Mouse (Mus musculus) heart, embryonic 10.5 days (tissue): ENCODE results near the gene Lrrc1. TPM values are rescaled to one million over a fixed set of nuclear protein-coding genes. Genes with fewer than 3 reads are reported as not detected.
"Not testable (repeated sequence)": the region's sequence is repeated elsewhere in the genome, so short reads cannot be mapped to it uniquely, and the experiment has no call there.

ENCODE experiments used
- DNase-seq: peaks from one replicate; pipeline ENCODE4 v3.0.0-alpha.2; 2017; ENCODE audit warnings: low spot score
- H3K27ac ChIP-seq: fragments of 300-500 bp; sonication (generic); 2 replicates; pipeline ENCODE4 v1.5.1; 2016; ENCODE audit warnings: mild to moderate bottlenecking
- H3K27me3 ChIP-seq: fragments of 300-500 bp; sonication (generic); 2 replicates; pipeline ENCODE4 v1.6.1; 2016; ENCODE audit warnings: mild to moderate bottlenecking; ENCODE audit not compliant: poor library complexity, insufficient read depth, severe bottlenecking
- H3K36me3 ChIP-seq: fragments of 300-500 bp; sonication (generic); 2 replicates; pipeline ENCODE4 v1.6.1; 2016; ENCODE audit warnings: mild to moderate bottlenecking, moderate library complexity
- H3K4me1 ChIP-seq: fragments of 300-500 bp; sonication (generic); 2 replicates; pipeline ENCODE4 v1.6.1; 2016; ENCODE audit warnings: mild to moderate bottlenecking
- H3K4me3 ChIP-seq: fragments of 300-500 bp; sonication (generic); 2 replicates; pipeline ENCODE4 v1.5.1; 2016; ENCODE audit warnings: mild to moderate bottlenecking, moderate library complexity
- H3K9me3 ChIP-seq: fragments of 300-500 bp; sonication (generic); 2 replicates; pipeline ENCODE4 v1.6.1; 2016; ENCODE audit warnings: mild to moderate bottlenecking, moderate library complexity
- WGBS: fragments of 180-500 bp; shearing (Covaris S2); methylation state at CpG from one replicate; pipeline ENCODE4 v1.1.7; 2016; 5-methylcytosine and 5-hydroxymethylcytosine counted together
- polyA plus RNA-seq: library from polyadenylated mRNA; unstranded; fragments of >200 nt; fragmentation: Nextera tagmentation; extraction: Ambion mirVana; gene quantifications from 2 replicates; pipeline ENCODE4 v1.2.1, GENCODE M21; 2016

Gene Lrrc1
- 11.6 and 13.5 TPM in 2 replicates for polyA plus RNA-seq

DNA sequence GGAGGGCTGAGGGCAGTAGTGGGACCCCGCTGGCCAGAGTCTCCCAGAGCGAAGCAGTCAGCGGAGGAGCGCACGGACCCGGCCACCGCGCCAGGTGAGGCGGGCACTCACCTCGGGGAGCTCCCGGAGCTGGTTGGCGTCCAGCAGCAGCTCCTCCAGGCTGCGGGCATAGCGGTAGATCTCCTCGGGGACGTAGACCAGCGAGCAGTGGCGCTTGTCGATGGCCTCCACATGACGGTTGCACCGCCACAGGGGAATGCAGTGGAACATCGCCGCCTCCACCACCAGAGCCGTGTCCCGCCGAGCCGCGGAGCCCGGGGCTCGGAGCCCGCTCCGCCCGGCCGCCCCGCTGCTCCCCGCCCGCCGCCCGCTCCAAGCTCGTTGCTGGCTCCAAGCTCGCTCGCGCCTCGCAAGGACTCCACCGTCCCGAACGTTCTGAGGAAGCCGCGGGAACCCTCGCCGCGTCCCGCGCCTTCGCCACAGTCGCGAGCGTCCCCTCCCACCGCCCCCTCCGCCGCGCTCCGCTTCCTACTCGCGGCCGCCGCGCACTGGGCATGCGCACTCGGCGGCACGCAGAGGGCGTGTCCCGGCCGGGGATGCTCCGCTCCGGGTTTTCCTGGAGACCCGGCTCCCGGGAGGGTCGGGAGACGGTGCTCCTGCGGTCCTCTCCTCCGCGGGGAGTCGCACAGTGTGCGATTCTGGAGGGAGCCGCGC, at the start of gene Lrrc1:
Gene Lrrc1 (minus strand): TSS at position 517 of the 714 bp plus-strand sequence.
- DNase-seq, result peak; percentile 92
- peak within 1 kb of the TSS; percentile 88 for H3K4me3 ChIP-seq
- H3K9me3 ChIP-seq, result no peaks in the 10 kb centered on the region
- whole genome bisulfite sequencing, result under 1% methylated on average over 85 of the region's 88 CpGs
- peak within 1 kb of the TSS; percentile 96 for H3K27ac ChIP-seq
- H3K4me1 ChIP-seq, result peaks cover 26% of the 10 kb centered on the region
- H3K36me3 ChIP-seq, result no peaks in the 10 kb centered on the region
- H3K27me3 ChIP-seq, result no peaks in the 10 kb centered on the region

DNA sequence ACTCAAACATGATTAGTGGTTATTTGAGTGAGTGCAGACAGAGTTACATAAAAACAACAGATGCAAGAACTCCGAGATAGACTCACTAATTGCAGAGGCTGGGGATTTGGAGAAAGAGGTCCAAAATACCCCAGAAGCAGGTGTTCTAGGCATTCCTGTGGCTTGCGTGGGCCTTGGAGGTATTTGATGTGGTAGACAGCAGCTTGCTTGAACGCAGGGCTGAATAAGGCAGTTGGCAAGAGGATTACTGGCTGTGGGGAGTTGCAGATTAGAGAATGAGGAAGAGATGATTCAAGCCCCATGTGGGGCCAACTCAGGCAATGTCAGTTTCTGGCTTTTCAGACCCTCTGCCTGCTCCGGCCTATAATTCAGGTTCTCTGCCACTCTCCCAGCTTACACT, 47.8 kb upstream of the Lrrc1 start:
- no peaks in the 10 kb centered on the region for H3K36me3 ChIP-seq
- H3K4me3 ChIP-seq, result no peak overlapping the region
- no peaks in the 10 kb centered on the region for H3K9me3 ChIP-seq
- WGBS, result 65% methylated on average over 4 of the region's 4 CpGs
- no peaks in the 10 kb centered on the region for H3K27me3 ChIP-seq
- DNase-seq, result no peak
- no peak overlapping the region for H3K27ac ChIP-seq
- peaks cover 4% of the 10 kb centered on the region; the same call in 1 of the 2 replicates for H3K4me1 ChIP-seq

- 57% methylated on average over 2 of the region's 2 CpGs for WGBS
- no peaks in the 10 kb centered on the region for H3K9me3 ChIP-seq
Observed at GRCm38 (mm10) chr9:77589496-77589895, 44.8 kb upstream of the Lrrc1 start.

GRCm38 (mm10) chr9:77587616-77588015, 42.9 kb upstream of the Lrrc1 start:
- Histone ChIP-seq H3K36me3 (no peaks in the 10 kb centered on the region), H3K4me3 (no peak overlapping the region)
- 89% methylated on average over 7 of the region's 7 CpGs for WGBS

More at GRCm38 (mm10) chr9:77589496-77589895, 44.8 kb upstream of the Lrrc1 start:
- no peak overlapping the region for H3K27ac ChIP-seq
- no peaks in the 10 kb centered on the region for H3K36me3 ChIP-seq
- no peaks in the 10 kb centered on the region for H3K27me3 ChIP-seq
- H3K4me1 ChIP-seq, result 0 out of 2 replicates have a peak, but pooled peaks cover under 1% of the 10 kb centered on the region
- no peak for DNase-seq
- no peak overlapping the region for H3K4me3 ChIP-seq

DNA sequence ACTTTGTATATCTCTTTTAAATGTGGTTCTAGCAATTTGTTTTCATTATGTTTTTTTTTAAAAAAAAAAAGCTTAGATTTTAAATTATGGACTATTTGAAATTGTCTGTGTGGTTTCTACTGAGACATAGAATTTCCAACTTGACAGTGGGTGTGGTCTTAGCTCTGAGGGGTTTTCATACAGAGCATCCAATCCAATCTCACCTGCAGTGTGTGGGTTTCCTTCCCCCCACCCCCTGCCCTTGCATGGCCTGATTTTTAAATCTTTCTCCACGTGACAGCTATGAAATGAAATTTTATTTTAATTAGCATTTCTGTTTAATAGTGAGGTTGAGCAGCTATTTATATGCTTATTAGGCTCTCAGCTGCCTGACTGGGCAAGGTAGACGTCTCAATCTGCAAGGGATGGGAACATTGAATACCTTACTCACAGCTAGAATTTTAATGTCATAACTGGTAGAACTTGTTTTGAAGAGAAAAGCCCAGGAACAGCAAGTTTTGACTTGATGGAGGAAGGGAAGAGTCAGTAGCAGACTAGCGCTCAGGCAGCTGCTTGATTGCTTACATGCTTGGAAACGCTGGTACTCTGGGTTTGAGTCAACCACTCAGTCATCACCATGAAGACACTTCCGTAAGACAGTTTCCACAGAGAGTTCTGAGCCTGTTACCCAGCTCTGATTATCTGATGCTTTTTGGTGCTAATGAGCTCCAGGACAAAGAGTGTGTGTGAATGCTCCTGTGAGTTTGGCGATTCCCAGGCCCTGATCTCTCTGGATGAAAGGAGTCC, 42.3 kb upstream of the Lrrc1 start:
- Histone ChIP-seq H3K4me3 (no peak overlapping the region), H3K4me1 (no peaks in the 10 kb centered on the region), H3K27me3 (no peaks in the 10 kb centered on the region), H3K27ac (no peak overlapping the region), H3K36me3 (no peaks in the 10 kb centered on the region), H3K9me3 (no peaks in the 10 kb centered on the region)
- 61% methylated on average over 6 of the region's 6 CpGs for WGBS
- DNase-seq, result no peak

More at GRCm38 (mm10) chr9:77587616-77588015, 42.9 kb upstream of the Lrrc1 start:
- no peaks in the 10 kb centered on the region for H3K4me1 ChIP-seq
- H3K9me3 ChIP-seq, result no peaks in the 10 kb centered on the region
- H3K27ac ChIP-seq, result no peak overlapping the region
- H3K27me3 ChIP-seq, result no peaks in the 10 kb centered on the region
- no peak for DNase-seq

- DNase-seq, result no peak
- Histone ChIP-seq H3K4me1 (no peaks in the 10 kb centered on the region), H3K27me3 (no peaks in the 10 kb centered on the region), H3K9me3 (no peaks in the 10 kb centered on the region), H3K4me3 (no peak overlapping the region), H3K27ac (no peak overlapping the region), H3K36me3 (no peaks in the 10 kb centered on the region)
- 85% methylated on average over 6 of the region's 6 CpGs for WGBS
Observed at GRCm38 (mm10) chr9:77584746-77585145, 40.1 kb upstream of the Lrrc1 start.

DNA sequence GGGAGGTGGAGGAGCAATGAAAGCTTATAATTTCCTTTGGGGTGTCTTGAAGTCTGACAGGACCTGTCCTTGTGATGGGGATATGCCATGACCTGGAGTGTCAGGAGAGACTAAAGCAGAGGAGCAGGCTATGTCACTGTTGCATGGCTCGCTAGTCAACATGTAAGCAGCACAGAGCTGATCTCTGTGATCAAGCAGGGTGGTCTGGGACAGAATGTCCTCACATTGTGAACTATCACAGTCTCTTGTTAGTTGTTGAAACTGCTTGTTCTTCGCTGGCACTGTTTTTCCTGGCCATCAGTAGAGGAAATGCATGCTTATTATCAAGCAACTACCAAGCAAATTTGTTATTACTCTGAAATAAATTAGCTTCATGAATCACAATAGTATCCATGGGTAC, 38.6 kb upstream of the Lrrc1 start:
- no peak for DNase-seq
- Histone ChIP-seq H3K27me3 (no peaks in the 10 kb centered on the region), H3K27ac (no peak overlapping the region), H3K4me3 (no peak overlapping the region), H3K36me3 (no peaks in the 10 kb centered on the region), H3K4me1 (no peaks in the 10 kb centered on the region), H3K9me3 (no peaks in the 10 kb centered on the region)
- 66% methylated on average over 2 of the region's 2 CpGs for WGBS

- Histone ChIP-seq H3K27ac (no peak overlapping the region), H3K9me3 (no peaks in the 10 kb centered on the region), H3K4me1 (peaks cover 7% of the 10 kb centered on the region; the same call in 1 of the 2 replicates), H3K36me3 (no peaks in the 10 kb centered on the region), H3K4me3 (no peak overlapping the region), H3K27me3 (no peaks in the 10 kb centered on the region)
- no peak for DNase-seq
- 64% methylated on average over 3 of the region's 3 CpGs for WGBS
Observed at GRCm38 (mm10) chr9:77579827-77580226, 35.2 kb upstream of the Lrrc1 start.

DNA sequence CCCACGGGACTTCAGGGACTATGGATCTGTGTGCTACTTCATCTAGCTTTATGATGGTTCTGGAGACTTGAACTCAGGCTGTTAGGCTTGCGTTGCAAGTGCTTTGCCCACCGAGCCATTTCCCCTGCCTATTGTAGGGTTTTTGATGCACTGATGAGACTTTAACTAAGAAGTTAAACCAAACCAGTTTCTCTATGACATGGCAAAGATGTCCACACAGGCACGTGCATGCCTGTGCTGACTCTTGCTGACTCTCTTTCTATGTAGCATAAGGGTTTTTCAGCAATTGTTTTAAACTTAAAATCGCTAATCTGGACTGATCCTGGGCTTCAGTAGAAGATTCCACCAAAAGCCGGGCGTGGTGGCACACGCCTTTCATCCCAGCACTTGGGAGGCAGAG, 33.3 kb upstream of the Lrrc1 start:
- peaks cover 7% of the 10 kb centered on the region; the same call in 1 of the 2 replicates for H3K4me1 ChIP-seq
- no peaks in the 10 kb centered on the region for H3K36me3 ChIP-seq
- H3K4me3 ChIP-seq, result no peak overlapping the region
- H3K9me3 ChIP-seq, result no peaks in the 10 kb centered on the region
- H3K27ac ChIP-seq, result no peak overlapping the region
- no peaks in the 10 kb centered on the region for H3K27me3 ChIP-seq
- no peak for DNase-seq
- 92% methylated on average over 8 of the region's 8 CpGs for WGBS

DNA sequence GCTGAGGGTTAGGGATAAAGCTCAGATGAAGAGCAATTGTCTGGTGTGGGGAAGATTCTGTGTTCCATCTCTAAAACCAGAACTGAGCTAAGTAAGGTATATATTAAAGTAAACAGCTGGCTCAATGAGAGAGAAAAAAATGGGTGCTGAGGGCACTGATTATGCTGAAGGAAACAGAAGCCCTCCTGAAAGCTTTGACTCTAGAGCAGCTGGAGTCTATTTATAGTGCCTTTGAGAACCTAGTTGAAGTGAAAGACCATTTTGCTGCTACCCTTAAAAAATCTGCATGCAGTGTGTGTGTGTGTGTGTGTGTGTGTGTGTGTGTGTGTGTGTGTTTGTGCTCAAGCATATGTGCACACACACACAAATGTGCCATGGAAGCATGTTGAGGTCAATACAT, 32.7 kb upstream of the Lrrc1 start:
- no peak overlapping the region for H3K27ac ChIP-seq
- no peaks in the 10 kb centered on the region for H3K36me3 ChIP-seq
- DNase-seq, result no peak
- H3K4me3 ChIP-seq, result no peak overlapping the region
- no peaks in the 10 kb centered on the region for H3K27me3 ChIP-seq
- peaks cover 7% of the 10 kb centered on the region; the same call in 1 of the 2 replicates for H3K4me1 ChIP-seq
- H3K9me3 ChIP-seq, result no peaks in the 10 kb centered on the region

DNA sequence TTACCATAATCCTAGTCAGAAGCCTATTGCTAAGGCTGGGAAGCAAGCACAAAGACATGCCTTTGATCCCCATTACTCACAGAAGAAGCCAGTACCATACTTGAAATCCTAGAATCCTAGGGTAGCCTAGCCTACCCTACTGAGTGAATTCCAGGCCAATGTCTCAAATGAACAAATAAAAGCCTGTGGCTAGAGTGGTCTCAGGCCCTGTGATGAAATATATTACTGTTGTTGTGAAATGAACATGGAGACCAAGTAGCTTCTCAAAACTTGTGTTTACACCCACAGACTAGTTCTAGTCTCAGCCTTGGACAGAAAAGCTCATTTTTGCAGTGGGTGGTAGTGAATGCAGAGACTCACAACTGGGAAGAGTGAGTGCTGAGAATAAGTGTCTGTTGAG, 31.6 kb upstream of the Lrrc1 start:
- DNase-seq, result no peak
- Histone ChIP-seq H3K9me3 (no peaks in the 10 kb centered on the region), H3K4me1 (peaks cover 7% of the 10 kb centered on the region; the same call in 1 of the 2 replicates), H3K27me3 (no peaks in the 10 kb centered on the region), H3K36me3 (no peaks in the 10 kb centered on the region), H3K27ac (no peak overlapping the region), H3K4me3 (no peak overlapping the region)

- 63% methylated on average over 4 of the region's 4 CpGs for WGBS
- H3K4me1 ChIP-seq, H3K27ac ChIP-seq, H3K9me3 ChIP-seq, H3K4me3 ChIP-seq, H3K27me3 ChIP-seq, H3K36me3 ChIP-seq, DNase-seq: not testable (repeated sequence)
Observed at GRCm38 (mm10) chr9:77574996-77575395, 30.3 kb upstream of the Lrrc1 start.

DNA sequence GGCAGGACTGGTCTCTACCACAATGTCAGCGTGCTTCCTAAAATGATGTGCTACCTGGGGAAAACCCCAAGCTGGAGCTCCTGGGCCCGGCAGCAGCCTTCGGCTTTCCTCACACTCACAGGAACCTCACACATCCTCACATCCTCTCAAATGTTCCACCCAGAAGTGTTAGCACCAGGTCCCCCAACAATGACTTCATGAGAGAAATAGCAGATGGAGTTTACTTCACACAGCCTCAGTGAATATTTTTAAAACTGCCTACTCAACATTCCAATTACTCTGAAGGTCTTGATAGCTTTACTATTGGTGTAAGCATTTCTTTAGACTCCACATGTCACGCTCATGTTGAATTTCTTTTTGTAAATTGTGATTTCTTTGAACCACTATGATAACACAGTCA, 27.2 kb upstream of the Lrrc1 start:
- Histone ChIP-seq H3K4me1 (peaks cover 3% of the 10 kb centered on the region; the same call in 1 of the 2 replicates), H3K4me3 (no peak overlapping the region), H3K27me3 (no peaks in the 10 kb centered on the region), H3K27ac (no peak overlapping the region), H3K9me3 (no peaks in the 10 kb centered on the region), H3K36me3 (no peaks in the 10 kb centered on the region)
- no peak for DNase-seq
- WGBS, result 69% methylated on average over 4 of the region's 4 CpGs
